Mouse (Mus musculus) liver, embryonic 16.5 days (tissue): Measurements from ENCODE around the gene Tead2. TPM values are rescaled to one million over a fixed set of nuclear protein-coding genes. Genes with fewer than 3 reads are reported as not detected.

ENCODE experiments used
- ATAC-seq: fragments of 200-750 bp; cut with Nextera tagmentation; 2 replicates; pipeline ENCODE4 v1.8.0; 2017; ENCODE audit warnings: low read depth, mild to moderate bottlenecking, moderate number of reproducible peaks, moderate library complexity
- H3K27ac ChIP-seq: fragments of 300-500 bp; sonication (generic); 2 replicates; pipeline ENCODE4 v1.5.1; 2014; ENCODE audit warnings: mild to moderate bottlenecking, low read length
- H3K27me3 ChIP-seq: fragments of 300-500 bp; sonication (generic); 2 replicates; pipeline ENCODE4 v1.6.1; 2014; ENCODE audit warnings: low read depth, low read length, mixed read lengths; ENCODE audit not compliant: control insufficient read depth, insufficient read depth
- H3K36me3 ChIP-seq: fragments of 300-500 bp; sonication (generic); 2 replicates; pipeline ENCODE4 v1.6.1; 2014; ENCODE audit warnings: mild to moderate bottlenecking; ENCODE audit not compliant: control insufficient read depth, insufficient read depth
- H3K4me1 ChIP-seq: fragments of 300-500 bp; sonication (generic); 2 replicates; pipeline ENCODE4 v1.6.1; 2014; ENCODE audit warnings: low read depth, low read length, mixed read lengths; ENCODE audit not compliant: control insufficient read depth
- H3K4me2 ChIP-seq: fragments of 300-500 bp; sonication (generic); 2 replicates; pipeline ENCODE4 v1.6.1; 2014; ENCODE audit warnings: low read depth, low read length, mixed read lengths
- H3K4me3 ChIP-seq: fragments of 300-500 bp; sonication (generic); 2 replicates; pipeline ENCODE4 v1.5.1; 2014; ENCODE audit warnings: low read depth, mild to moderate bottlenecking, low read length
- H3K9ac ChIP-seq: fragments of 300-500 bp; sonication (generic); 2 replicates; pipeline ENCODE4 v1.6.1; 2014; ENCODE audit warnings: low read depth, low read length
- H3K9me3 ChIP-seq: fragments of 300-500 bp; sonication (generic); replicated peaks from 2 replicates; pipeline ENCODE4 v1.6.1; 2016; ENCODE audit warnings: low read length; ENCODE audit not compliant: control insufficient read depth
- WGBS: fragments of 180-500 bp; shearing (Covaris S2); extraction: QIAGEN DNeasy Blood & Tissue Kit; methylation state at CpG from one replicate; pipeline ENCODE4 v1.1.7; 2014; ENCODE audit not compliant: insufficient replicate concordance; 5-methylcytosine and 5-hydroxymethylcytosine counted together
- polyA plus RNA-seq: library from polyadenylated mRNA; unstranded; fragments of >200 nt; fragmentation: Nextera tagmentation; extraction: Ambion mirVana; gene quantifications from 2 replicates; pipeline ENCODE4 v1.2.1, GENCODE M21; 2015

Gene Tead2
- polyA plus RNA-seq, 1 experiment from 2014 or later, result 6.5 TPM

- no peaks in the 10 kb centered on the region for H3K9me3 ChIP-seq
- no peak overlapping the region for H3K9ac ChIP-seq
- peaks cover 10% of the 10 kb centered on the region for H3K4me1 ChIP-seq
- H3K27me3 ChIP-seq, result peaks cover 82% of the 10 kb centered on the region
- no peak overlapping the region for H3K27ac ChIP-seq
- no peak for ATAC-seq
- H3K4me2 ChIP-seq, result no peak overlapping the region
- no peaks in the 10 kb centered on the region for H3K36me3 ChIP-seq
- WGBS, result 45% methylated on average over 7 of the region's 7 CpGs
- H3K4me3 ChIP-seq, result no peak overlapping the region
Measured at GRCm38 (mm10) chr7:45183672-45184071, 31.9 kb upstream of the Tead2 start.

GRCm38 (mm10) chr7:45185921-45186320 lies 29.6 kb upstream of the Tead2 start:
- Histone ChIP-seq H3K9me3 (no peaks in the 10 kb centered on the region), H3K36me3 (no peaks in the 10 kb centered on the region), H3K4me3 (no peak overlapping the region), H3K4me2 (no peak overlapping the region), H3K9ac (no peak overlapping the region), H3K27me3 (peaks cover 70% of the 10 kb centered on the region), H3K27ac (no peak overlapping the region), H3K4me1 (peaks cover 10% of the 10 kb centered on the region)
- ATAC-seq, result no peak
- 62% methylated on average over 7 of the region's 7 CpGs for WGBS

- peaks cover 39% of the 10 kb centered on the region for H3K27me3 ChIP-seq
- no peaks in the 10 kb centered on the region for H3K36me3 ChIP-seq
- 49% methylated on average over 16 of the region's 16 CpGs for WGBS
Measured at GRCm38 (mm10) chr7:45189600-45189999, 26.0 kb upstream of the Tead2 start.

GRCm38 (mm10) chr7:45190186-45190585 lies 25.4 kb upstream of the Tead2 start:
- Histone ChIP-seq H3K4me2 (no peak overlapping the region), H3K4me1 (no peaks in the 10 kb centered on the region), H3K36me3 (no peaks in the 10 kb centered on the region), H3K9ac (no peak overlapping the region), H3K27me3 (peaks cover 34% of the 10 kb centered on the region), H3K9me3 (no peaks in the 10 kb centered on the region), H3K4me3 (no peak overlapping the region), H3K27ac (no peak overlapping the region)
- no peak for ATAC-seq
- 64% methylated on average over 6 of the region's 6 CpGs for WGBS

More at GRCm38 (mm10) chr7:45189600-45189999, 26.0 kb upstream of the Tead2 start:
- Histone ChIP-seq H3K9ac (no peak overlapping the region), H3K4me1 (no peaks in the 10 kb centered on the region), H3K27ac (no peak overlapping the region), H3K4me3 (no peak overlapping the region), H3K9me3 (no peaks in the 10 kb centered on the region), H3K4me2 (no peak overlapping the region)
- ATAC-seq, result no peak

- Histone ChIP-seq H3K9ac (no peak overlapping the region), H3K9me3 (no peaks in the 10 kb centered on the region), H3K27me3 (peaks cover 25% of the 10 kb centered on the region), H3K4me3 (no peak overlapping the region), H3K27ac (no peak overlapping the region), H3K4me1 (no peaks in the 10 kb centered on the region), H3K36me3 (no peaks in the 10 kb centered on the region), H3K4me2 (no peak overlapping the region)
- 52% methylated on average over 2 of the region's 2 CpGs for WGBS
- ATAC-seq, result no peak
Measured at GRCm38 (mm10) chr7:45191161-45191560, 24.4 kb upstream of the Tead2 start.

GRCm38 (mm10) chr7:45191803-45192363 lies 23.7 kb upstream of the Tead2 start:
- ATAC-seq, result no peak
- Histone ChIP-seq H3K27me3 (peaks cover 19% of the 10 kb centered on the region), H3K9ac (no peak overlapping the region), H3K4me2 (no peak overlapping the region), H3K27ac (no peak overlapping the region), H3K9me3 (no peaks in the 10 kb centered on the region), H3K4me1 (no peaks in the 10 kb centered on the region), H3K36me3 (no peaks in the 10 kb centered on the region), H3K4me3 (no peak overlapping the region)
- WGBS, result 16% methylated on average over 8 of the region's 8 CpGs

- no peak overlapping the region for H3K4me2 ChIP-seq
- no peak overlapping the region for H3K9ac ChIP-seq
- no peaks in the 10 kb centered on the region for H3K9me3 ChIP-seq
- H3K4me1 ChIP-seq, result no peaks in the 10 kb centered on the region
- no peak overlapping the region for H3K27ac ChIP-seq
- no peak for ATAC-seq
- H3K36me3 ChIP-seq, result no peaks in the 10 kb centered on the region
- H3K4me3 ChIP-seq, result no peak overlapping the region
- WGBS, result 59% methylated on average over 7 of the region's 7 CpGs
- H3K27me3 ChIP-seq, result peaks cover 14% of the 10 kb centered on the region
Measured at GRCm38 (mm10) chr7:45192585-45193310, 22.8 kb upstream of the Tead2 start.

GRCm38 (mm10) chr7:45193406-45193805 lies 22.1 kb upstream of the Tead2 start:
- Histone ChIP-seq H3K4me1 (no peaks in the 10 kb centered on the region), H3K36me3 (no peaks in the 10 kb centered on the region), H3K27ac (no peak overlapping the region), H3K9ac (no peak overlapping the region), H3K9me3 (no peaks in the 10 kb centered on the region), H3K4me2 (no peak overlapping the region), H3K4me3 (no peak overlapping the region), H3K27me3 (peaks cover 14% of the 10 kb centered on the region)
- WGBS, result 52% methylated on average over 5 of the region's 5 CpGs
- no peak for ATAC-seq
